Mouse (Mus musculus): ENCODE data around the gene Pgr. TPM values are rescaled to one million over a fixed set of nuclear protein-coding genes. Genes with fewer than 3 reads are reported as not detected.

The Pgr gene
- total RNA-seq (2021) = 10 to 100 TPM; 11.4 to 12.1 TPM

DNA sequence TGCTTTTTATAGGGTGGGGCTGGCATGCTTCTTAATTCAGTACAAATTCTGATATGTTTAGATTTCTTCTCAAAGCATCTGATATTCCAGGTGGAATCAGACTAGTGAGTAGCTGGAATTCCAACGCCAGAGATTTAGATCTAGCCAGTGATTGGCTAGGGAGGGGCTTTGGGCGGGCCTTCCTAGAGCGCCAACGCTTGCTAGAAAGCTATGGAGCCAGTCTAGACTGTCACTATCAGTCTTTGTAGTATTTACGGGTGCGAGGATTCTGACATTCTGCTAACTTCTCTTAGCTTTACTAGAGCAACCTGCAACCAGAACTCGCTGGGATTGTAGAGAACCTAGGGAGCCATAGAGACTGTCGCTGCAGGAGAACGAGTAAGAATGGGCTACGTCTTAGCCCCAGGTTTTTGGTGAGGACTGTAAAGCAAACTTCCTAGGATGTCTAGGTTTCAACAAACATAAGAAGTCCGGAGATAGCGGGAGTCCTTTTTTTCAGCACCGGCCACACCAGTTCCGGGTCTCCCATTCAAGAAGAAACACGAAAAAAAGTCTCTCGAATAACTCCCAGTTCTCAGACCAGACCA lies at the start of gene Pgr:
Gene Pgr, plus strand, starts transcription at position 218 of the 587 bp plus-strand sequence.
- DNase-seq (ENCODE audit: extremely low spot score in 1 of 2, low spot score in 2 of 2) = peak; percentile 26 to 27
- intact Hi-C loops (cut with DNase I) = no loop called here

DNA sequence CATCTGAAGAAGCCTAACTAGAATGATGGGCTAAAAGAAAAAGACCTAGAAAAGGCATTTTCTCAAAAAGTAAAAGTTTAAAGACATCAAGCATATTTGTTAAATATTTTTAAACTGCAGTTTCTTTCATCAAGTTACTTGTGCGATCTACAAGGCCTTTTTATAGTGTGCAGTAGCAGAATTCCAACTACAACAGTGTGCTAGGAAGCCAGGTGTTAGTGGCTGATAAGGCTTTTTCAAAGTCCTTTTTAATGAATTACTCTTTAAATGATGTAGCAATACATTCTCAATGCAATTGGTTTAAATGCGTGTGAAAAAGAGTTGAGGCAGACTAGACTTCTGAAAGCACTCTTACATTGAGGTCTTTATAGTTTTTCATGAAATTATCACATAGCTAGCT lies 42.2 kb upstream of the Pgr start:
- DNase-seq (ENCODE audit: extremely low spot score in 1 of 2, low spot score in 2 of 2) = no peak
- intact Hi-C loops (cut with DNase I) = no loop called here

DNA sequence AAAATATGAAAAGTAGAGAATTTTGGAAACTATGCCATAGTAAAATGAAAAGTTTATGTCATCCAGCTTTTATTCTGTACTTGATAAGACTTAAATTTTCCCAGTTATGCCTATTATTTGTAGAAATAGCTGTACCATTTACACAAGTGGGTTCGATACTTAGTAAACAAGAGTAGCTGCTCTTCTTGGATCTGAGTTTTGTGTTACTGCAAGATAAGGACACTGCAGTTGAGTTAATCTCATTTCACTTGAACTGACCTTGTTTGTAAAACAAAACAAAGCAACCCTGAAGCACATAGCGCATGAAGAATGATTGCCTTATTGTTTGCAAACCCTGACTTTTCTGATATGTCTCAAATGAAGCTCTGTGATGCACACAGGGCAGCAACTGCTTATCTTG lies 31.1 kb upstream of the Pgr start:
- DNase-seq (ENCODE audit: extremely low spot score in 1 of 2, low spot score in 2 of 2) = no peak
- intact Hi-C loops (cut with DNase I) = no loop called here

DNA sequence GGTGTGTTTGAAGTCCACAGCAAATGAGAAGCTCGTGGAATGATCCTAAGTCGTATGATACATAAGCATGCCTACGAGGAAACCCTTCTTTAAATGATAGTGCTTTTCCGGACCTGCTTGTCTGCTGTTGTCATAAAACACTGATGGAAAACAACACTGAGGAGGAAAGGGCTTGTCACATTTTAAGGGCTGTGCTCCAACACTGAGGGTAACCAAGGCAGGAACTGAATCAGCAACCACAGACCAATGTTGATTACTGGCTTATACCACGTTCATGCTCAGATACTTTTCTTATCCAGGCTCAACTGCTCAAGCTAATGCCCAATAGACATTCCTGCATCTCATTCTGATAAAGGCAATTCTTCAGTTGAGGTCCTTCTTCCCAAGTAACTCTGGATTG lies 4.4 kb upstream of the Pgr start:
- intact Hi-C loops (cut with DNase I) = no loop called here
- no peak for DNase-seq (ENCODE audit: extremely low spot score in 1 of 2, low spot score in 2 of 2)

DNA sequence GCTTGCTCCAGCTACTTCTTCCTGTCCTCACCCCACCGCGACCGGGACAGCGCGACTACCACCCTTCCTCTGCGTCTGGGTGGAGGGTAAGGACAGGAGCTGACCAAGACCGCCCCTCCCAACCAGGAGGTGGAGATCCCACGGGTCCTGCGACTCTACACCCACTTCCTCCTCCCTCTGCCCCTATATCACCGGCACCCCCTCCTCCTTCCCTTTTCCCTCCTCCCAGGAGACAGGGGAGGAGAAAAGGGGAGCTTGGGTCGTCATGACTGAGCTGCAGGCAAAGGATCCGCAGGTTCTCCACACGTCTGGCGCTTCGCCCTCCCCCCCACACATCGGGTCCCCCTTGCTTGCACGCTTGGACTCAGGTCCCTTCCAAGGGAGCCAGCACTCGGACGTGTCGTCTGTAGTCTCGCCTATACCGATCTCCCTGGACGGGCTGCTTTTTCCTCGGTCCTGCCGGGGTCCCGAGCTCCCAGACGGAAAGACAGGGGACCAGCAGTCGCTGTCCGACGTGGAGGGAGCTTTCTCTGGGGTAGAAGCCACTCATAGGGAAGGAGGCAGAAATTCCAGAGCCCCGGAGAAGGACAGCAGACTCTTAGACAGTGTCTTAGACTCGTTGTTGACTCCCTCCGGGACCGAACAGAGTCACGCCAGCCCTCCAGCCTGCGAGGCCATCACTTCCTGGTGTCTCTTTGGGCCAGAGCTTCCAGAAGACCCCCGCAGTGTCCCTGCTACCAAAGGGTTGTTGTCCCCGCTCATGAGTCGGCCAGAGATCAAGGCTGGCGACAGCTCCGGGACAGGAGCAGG lies 775 bp downstream of the Pgr start:
- intact Hi-C loops (cut with DNase I) = no loop called here
- peak; percentile 4 to 34 for DNase-seq (ENCODE audit: extremely low spot score in 1 of 2, low spot score in 2 of 2)

DNA sequence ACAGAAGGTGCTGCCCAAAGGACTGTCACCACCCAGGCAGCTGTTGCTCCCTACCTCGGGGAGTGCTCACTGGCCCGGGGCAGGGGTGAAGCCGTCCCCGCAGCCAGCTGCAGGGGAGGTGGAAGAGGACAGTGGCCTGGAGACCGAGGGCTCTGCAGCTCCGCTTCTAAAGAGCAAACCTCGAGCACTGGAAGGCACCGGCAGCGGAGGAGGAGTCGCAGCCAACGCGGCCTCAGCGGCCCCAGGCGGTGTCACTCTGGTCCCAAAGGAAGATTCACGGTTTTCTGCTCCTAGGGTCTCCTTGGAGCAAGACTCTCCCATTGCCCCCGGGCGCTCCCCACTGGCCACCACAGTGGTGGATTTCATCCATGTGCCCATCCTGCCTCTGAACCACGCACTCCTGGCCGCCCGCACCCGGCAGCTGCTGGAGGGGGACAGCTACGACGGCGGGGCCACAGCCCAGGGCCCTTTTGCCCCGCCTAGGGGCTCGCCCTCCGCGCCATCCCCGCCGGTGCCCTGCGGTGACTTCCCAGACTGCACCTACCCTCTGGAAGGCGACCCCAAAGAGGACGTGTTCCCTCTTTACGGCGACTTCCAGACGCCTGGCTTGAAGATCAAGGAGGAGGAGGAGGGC lies 1.5 kb downstream of the Pgr start:
- intact Hi-C loops (cut with DNase I) = no loop called here
- DNase-seq (ENCODE audit: extremely low spot score in 1 of 2, low spot score in 2 of 2) = peak; percentile 2 to 46

DNA sequence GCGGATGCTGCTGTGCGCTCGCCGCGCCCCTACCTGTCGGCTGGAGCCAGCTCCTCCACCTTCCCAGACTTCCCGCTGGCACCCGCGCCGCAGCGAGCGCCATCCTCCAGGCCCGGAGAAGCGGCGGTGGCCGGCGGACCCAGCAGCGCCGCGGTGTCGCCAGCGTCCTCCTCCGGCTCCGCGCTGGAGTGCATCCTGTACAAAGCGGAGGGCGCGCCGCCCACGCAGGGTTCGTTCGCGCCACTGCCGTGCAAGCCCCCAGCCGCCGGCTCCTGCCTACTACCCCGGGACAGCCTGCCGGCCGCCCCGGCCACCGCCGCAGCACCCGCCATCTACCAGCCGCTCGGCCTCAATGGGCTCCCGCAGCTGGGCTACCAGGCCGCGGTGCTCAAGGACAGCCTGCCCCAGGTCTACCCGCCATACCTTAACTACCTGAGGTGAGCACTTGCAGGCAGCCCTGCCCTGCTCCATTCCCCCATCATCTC lies 2.1 kb downstream of the Pgr start:
- intact Hi-C loops (cut with DNase I) = no loop called here
- peak; percentile 31 to 74 for DNase-seq (ENCODE audit: extremely low spot score in 1 of 2, low spot score in 2 of 2)

DNA sequence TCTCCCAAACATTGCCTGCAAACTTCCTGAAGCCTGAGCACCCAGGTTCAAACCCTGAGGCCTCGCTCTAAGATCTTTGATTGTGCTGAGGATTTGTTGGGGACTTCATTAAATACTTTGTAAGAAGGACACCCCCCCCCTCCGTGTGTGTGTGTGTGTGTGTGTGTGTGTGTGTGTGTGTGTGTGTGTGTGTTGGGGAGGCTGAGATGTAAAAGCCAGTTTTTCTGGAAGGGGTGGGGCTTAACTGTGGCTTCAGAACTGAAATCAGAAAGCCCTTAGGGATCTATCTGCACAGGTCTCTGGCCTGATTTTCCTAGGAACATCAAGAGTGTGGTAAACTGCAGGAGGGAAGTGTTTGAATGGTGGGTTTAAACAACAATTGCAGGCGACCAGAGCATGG lies 2.6 kb downstream of the Pgr start:
- intact Hi-C loops (cut with DNase I) = no loop called here
- no peak for DNase-seq (ENCODE audit: extremely low spot score in 1 of 2, low spot score in 2 of 2)

DNA sequence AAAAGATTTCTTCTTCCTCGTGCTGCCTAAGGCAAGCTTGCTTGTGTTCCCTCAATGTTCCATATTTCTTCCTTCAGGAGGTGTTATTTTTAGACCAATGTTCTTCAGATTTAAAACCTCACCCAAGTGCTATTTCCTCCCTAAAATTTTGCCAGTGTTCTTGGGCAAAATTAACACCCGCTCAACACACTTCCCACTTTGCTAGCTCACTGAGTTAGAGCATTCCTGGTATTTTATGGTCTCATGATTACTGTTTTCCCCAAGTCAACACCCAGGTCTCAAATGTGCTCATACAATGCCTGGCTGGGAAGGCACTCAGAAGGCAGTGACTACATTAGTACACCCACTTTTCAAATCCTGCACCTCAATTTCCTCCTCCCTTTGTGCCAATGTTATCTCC lies 27.9 kb downstream of the Pgr start:
- no peak for DNase-seq (ENCODE audit: extremely low spot score in 1 of 2, low spot score in 2 of 2)
- intact Hi-C loops (cut with DNase I) = no loop called here

DNA sequence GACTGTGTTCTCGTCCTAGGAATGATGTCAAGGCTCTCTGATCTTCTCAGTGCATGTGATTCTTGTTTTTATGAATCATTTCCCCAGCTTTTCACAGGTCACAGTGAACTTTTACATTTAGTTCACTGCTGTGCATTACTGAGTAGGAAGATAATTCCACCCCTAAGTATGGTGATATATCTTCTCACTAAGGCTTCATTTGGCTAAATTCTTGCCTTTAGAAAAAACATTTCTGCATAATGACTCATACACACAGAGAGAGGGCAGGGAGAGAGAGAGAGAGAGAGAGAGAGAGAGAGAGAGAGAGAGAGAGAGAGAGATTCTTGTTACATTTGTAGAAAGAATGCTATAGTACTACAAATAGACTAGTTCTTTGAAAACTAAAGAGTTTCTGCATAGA lies 38.1 kb downstream of the Pgr start:
- DNase-seq (ENCODE audit: extremely low spot score in 1 of 2, low spot score in 2 of 2) = no peak
- intact Hi-C loops (cut with DNase I) = no loop called here

DNA sequence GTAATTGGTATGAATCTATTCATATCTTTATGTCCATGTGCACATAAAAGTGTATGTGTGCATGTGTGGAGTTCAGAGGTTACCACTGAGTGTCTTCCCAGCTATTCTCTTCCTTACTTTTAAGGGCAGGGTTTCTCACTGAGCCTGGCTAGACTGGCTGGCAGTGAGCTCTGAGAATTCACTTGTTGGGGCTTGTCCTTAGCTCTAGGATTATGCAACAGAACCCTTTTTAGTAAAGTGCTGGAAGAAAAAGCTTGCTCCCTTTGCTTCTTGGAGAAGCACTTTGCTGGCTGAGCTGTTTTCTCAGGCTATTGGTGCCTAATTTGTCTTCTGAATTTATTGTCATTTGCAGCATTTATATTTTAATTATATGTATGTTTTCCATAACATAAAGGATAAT lies 53.7 kb downstream of the Pgr start:
- no peak for DNase-seq (ENCODE audit: extremely low spot score in 1 of 2, low spot score in 2 of 2)
- intact Hi-C loops (cut with DNase I) = no loop called here

DNA sequence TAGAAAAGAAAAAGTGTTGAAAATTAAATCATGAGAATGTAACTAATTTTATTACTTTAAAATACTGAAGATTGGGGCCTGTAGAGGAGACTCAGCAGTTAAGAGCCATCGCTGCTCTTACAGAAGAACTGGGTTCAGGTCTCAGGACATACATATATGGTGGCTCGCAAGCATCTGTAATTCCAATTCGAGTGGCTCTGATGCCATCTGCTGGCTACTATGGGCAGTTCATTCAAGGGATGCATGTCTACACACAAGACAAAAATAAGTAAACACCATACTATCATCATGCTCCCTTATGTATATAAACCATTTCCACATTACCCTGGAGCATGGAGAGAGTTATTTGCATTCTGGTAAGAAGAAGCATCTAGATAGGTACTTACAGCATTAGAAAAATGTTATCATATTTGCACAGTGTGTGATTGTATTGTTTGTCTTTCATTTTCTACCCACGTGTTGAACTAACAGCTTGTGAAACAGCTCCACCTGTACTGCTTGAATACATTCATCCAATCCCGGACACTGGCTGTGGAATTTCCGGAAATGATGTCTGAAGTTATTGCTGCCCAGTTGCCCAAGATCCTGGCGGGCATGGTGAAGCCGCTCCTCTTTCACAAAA lies 65.0 kb downstream of the Pgr start:
- intact Hi-C loops (cut with DNase I) = loop anchor here (5.0 to 10.0 kb wide), 2 partner anchors 262 to 740 kb away; no protein-coding TSS in a partner anchor
- no peak for DNase-seq (ENCODE audit: extremely low spot score in 1 of 2, low spot score in 2 of 2)

DNA sequence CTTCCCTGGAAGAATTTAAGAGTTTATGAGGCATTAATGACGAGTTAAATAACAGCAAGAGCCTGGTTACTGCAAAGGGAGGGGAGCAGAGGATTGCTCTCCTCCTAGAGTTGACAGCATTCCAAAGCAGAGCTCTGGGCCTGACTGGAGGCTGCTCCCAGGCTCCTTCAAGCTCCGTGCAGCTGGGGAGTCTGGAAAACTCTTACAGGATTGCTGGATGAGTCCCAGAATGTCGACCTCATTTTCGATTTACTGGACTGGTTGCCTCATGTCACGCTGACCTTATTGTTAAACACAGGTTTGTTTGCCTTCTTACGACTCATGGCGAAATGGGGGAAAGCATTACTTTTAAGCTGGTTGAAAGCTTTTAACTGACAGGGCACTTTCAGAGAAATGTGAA lies 70.6 kb downstream of the Pgr start:
- DNase-seq (ENCODE audit: extremely low spot score in 1 of 2, low spot score in 2 of 2) = no peak
- intact Hi-C loops (cut with DNase I) = no loop called here

DNA sequence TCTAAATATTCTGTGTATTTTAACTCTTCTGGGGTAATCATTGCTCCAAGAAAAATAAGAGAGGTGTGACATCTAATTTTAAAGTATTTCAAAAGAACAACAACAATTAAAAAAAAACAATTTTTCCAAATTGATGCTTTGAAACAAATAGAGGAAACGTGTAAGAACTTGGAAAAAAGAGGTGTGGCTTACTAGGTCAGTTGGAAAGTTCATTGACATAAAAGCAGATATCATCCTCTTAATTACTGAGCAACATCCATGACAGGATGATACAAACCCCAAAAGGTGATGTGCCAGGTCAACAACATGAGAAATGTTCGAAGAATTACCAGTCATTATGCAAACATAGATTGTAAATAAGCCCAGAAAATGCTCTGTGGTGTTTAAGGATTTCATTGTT lies 71.9 kb downstream of the Pgr start, which contains the start of gene Gm16485:
Gene Gm16485, plus strand, starts transcription at position 301 of the 400 bp plus-strand sequence.
- DNase-seq (ENCODE audit: extremely low spot score in 1 of 2, low spot score in 2 of 2) = no peak
- intact Hi-C loops (cut with DNase I) = no loop called here

DNA sequence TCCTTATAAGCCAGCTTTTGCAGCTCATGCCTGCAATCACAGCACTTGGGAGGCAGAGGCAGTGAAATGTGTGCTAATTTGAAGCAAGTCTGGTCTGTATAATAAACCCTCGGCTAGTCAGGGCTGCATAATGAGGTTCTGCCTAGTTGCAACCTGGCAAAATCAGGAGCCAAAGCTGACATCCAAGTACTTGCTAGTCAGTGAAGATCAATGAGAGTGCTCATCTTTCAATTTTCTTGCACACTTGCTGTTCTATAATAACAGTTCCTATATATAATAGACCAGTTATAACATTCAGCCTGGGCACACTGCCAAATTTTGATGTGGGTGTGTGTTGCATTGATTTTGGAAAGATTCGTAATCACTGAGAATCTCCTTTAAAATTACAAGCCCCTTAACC lies 78.1 kb downstream of the Pgr start:
- peak; percentile 53 to 56 for DNase-seq (ENCODE audit: extremely low spot score in 1 of 2, low spot score in 2 of 2)
- intact Hi-C loops (cut with DNase I) = no loop called here

DNA sequence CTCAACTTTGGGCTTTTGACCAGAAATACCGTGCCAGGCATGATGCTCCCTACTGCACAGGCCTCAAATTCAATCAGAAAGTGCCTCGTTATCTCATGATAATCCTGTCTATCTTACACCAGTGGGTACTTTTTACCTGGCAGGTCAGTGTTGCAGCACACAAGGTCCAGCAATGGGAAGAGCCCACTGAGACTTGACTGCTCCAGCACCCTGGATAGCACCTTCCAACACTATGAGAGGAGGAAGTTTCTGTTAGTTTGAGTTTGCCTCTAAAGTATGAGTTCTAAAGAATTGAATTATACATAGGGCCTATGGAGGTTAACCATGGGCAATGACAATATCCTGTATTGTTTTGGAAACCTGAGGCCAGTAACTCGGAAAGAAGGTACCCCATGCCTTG lies 82.7 kb downstream of the Pgr start:
- DNase-seq (ENCODE audit: extremely low spot score in 1 of 2, low spot score in 2 of 2) = no peak
- intact Hi-C loops (cut with DNase I) = no loop called here

DNA sequence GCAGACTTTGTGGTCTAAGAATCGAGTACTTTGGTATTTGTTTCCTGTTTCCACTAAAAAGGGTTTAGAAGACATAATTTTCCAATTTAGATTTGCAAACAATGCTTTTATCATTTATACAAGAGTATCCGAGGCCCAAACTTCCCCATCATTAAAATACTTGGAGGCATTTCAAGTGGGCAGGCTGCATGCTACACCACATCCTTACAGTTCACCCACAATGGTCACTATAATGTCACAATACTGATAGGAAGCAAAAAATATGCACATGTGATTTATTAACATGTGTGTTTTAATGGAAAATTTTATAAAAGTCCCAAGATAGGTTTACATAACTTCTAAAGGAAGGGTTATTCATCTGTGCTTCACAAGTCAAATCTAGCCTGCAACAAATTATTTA lies 96.9 kb downstream of the Pgr start:
- intact Hi-C loops (cut with DNase I) = no loop called here
- no peak for DNase-seq (ENCODE audit: extremely low spot score in 1 of 2, low spot score in 2 of 2)

DNA sequence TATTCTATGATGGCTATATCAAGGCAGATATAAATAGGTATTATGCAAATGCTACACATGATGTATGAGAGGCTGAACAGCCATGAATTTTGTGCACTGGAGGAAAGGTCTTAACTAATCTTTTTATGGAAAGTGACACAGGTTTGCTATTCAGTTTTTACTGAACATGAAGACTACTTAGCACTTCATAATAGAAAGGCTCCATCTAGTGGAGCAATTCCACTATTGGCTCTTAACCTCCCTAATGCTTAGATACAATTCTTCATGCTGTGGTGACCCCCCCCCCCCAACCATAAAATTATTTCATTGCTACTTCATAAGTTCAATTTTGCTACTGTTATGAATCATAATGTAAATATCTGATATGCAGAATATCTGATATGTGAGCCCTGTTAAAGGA lies 101.5 kb downstream of the Pgr start:
- intact Hi-C loops (cut with DNase I) = no loop called here
- no peak for DNase-seq (ENCODE audit: extremely low spot score in 1 of 2, low spot score in 2 of 2)

DNA sequence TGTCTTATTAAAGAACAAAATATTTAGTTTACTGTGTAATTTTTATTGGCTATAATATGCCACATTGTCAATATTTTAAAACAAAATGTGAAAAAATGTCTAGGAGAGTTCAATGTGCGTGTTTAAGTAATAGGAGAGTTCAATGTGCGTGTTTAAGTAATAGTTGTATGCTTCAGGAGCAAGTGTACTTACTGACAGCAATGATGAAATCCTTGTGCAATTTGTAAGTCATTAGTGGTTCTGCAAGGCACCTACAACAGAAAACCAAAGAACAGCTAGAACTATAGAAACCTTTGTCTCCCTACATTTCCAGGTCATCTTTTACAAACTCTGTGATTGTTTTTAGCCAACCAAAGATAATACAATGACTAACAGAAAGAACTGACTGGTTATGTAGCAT lies 115.5 kb downstream of the Pgr start:
- intact Hi-C loops (cut with DNase I) = no loop called here
- DNase-seq (ENCODE audit: extremely low spot score in 1 of 2, low spot score in 2 of 2) = no peak
